Mouse (Mus musculus): ENCODE results near the gene Slc9c1.
A peak's percentile ranks its signal among the peaks of the same experiment; 100 is the strongest.

Slc9c1 gene

GRCm38 (mm10) chr16:45629497-45630105 is 94.5 kb downstream of the Slc9c1 start:
- DNase-seq, result no peak

GRCm38 (mm10) chr16:45630347-45630960 is 95.3 kb downstream of the Slc9c1 start:
- peak; percentile 36 for DNase-seq

- DNase-seq, result no peak
These were observed 97.3 kb downstream of the Slc9c1 start for GRCm38 (mm10) chr16:45632420-45632819.

GRCm38 (mm10) chr16:45635826-45636225 is 100.7 kb downstream of the Slc9c1 start:
- no peak for DNase-seq

GRCm38 (mm10) chr16:45640070-45640762 is 105.1 kb downstream of the Slc9c1 start:
- no peak for DNase-seq

- no peak for DNase-seq
These were observed 106.2 kb downstream of the Slc9c1 start for GRCm38 (mm10) chr16:45641301-45641700.

GRCm38 (mm10) chr16:45643944-45644343 is 108.8 kb downstream of the Slc9c1 start:
- DNase-seq, result no peak

GRCm38 (mm10) chr16:45644380-45644779 is 109.3 kb downstream of the Slc9c1 start:
- no peak for DNase-seq

GRCm38 (mm10) chr16:45651497-45651896 is 116.4 kb downstream of the Slc9c1 start:
- no peak for DNase-seq

- no peak for DNase-seq
These were observed 118.2 kb downstream of the Slc9c1 start for GRCm38 (mm10) chr16:45653009-45653933.

- no peak for DNase-seq
These were observed 118.8 kb downstream of the Slc9c1 start, which contains the start of gene BC016579 for GRCm38 (mm10) chr16:45653934-45654332. Gene BC016579, minus strand, starts transcription at chr16:45654068.

GRCm38 (mm10) chr16:45654465-45654864 is 119.4 kb downstream of the Slc9c1 start:
- DNase-seq, result no peak
